Mouse (Mus musculus) neural tube, embryonic 15.5 days (tissue): ENCODE results near the gene Tmem178. TPM values are rescaled to one million over a fixed set of nuclear protein-coding genes. Genes with fewer than 3 reads are reported as not detected.
A peak's percentile ranks its signal among the peaks of the same experiment; 100 is the strongest.
"Not testable (repeated sequence)": the region's sequence is repeated elsewhere in the genome, so short reads cannot be mapped to it uniquely, and the experiment has no call there.

Source experiments
- ATAC-seq: fragments of 200-750 bp; cut with Nextera tagmentation; 2 replicates; pipeline ENCODE4 v1.8.0; 2017; ENCODE audit warnings: mild to moderate bottlenecking, moderate TSS enrichment, moderate library complexity; ENCODE audit not compliant: low FRiP score
- H3K27ac ChIP-seq: fragments of 300-500 bp; sonication (generic); replicated peaks from 2 replicates; pipeline ENCODE4 v1.5.1; 2015; ENCODE audit warnings: mild to moderate bottlenecking, inconsistent platforms
- H3K27me3 ChIP-seq: fragments of 300-500 bp; sonication (generic); replicated peaks from 2 replicates; pipeline ENCODE4 v1.6.1; 2015; ENCODE audit warnings: inconsistent platforms
- H3K36me3 ChIP-seq: fragments of 300-500 bp; sonication (generic); 2 replicates; pipeline ENCODE4 v1.6.1; 2015; ENCODE audit warnings: inconsistent platforms
- H3K4me1 ChIP-seq: fragments of 300-500 bp; sonication (generic); 2 replicates; pipeline ENCODE4 v1.6.1; 2015; ENCODE audit warnings: inconsistent platforms
- H3K4me2 ChIP-seq: fragments of 300-500 bp; sonication (generic); 2 replicates; pipeline ENCODE4 v1.6.1; 2015; ENCODE audit warnings: inconsistent platforms, mild to moderate bottlenecking, moderate library complexity
- H3K4me3 ChIP-seq: fragments of 300-500 bp; sonication (generic); replicated peaks from 2 replicates; pipeline ENCODE4 v1.5.1; 2015; ENCODE audit warnings: mild to moderate bottlenecking, inconsistent platforms
- H3K9ac ChIP-seq: fragments of 300-500 bp; sonication (generic); replicated peaks from 2 replicates; pipeline ENCODE4 v1.6.1; 2015; ENCODE audit warnings: mild to moderate bottlenecking, inconsistent platforms
- H3K9me3 ChIP-seq: fragments of 300-500 bp; sonication (generic); replicated peaks from 2 replicates; pipeline ENCODE4 v1.6.1; 2016; ENCODE audit warnings: inconsistent platforms
- WGBS: fragments of 180-500 bp; shearing (Covaris S2); methylation state at CpG from one replicate; pipeline ENCODE4 v1.1.7; 2015; ENCODE audit warnings: mixed read lengths; 5-methylcytosine and 5-hydroxymethylcytosine counted together
- polyA plus RNA-seq: library from polyadenylated mRNA; unstranded; fragments of >200 nt; fragmentation: Nextera tagmentation; extraction: Ambion mirVana; gene quantifications from 2 replicates; pipeline ENCODE4 v1.2.1, GENCODE M21; 2015

Tmem178 gene
- polyA plus RNA-seq, 1 experiment from 2014 or later, result 37.0 TPM

DNA sequence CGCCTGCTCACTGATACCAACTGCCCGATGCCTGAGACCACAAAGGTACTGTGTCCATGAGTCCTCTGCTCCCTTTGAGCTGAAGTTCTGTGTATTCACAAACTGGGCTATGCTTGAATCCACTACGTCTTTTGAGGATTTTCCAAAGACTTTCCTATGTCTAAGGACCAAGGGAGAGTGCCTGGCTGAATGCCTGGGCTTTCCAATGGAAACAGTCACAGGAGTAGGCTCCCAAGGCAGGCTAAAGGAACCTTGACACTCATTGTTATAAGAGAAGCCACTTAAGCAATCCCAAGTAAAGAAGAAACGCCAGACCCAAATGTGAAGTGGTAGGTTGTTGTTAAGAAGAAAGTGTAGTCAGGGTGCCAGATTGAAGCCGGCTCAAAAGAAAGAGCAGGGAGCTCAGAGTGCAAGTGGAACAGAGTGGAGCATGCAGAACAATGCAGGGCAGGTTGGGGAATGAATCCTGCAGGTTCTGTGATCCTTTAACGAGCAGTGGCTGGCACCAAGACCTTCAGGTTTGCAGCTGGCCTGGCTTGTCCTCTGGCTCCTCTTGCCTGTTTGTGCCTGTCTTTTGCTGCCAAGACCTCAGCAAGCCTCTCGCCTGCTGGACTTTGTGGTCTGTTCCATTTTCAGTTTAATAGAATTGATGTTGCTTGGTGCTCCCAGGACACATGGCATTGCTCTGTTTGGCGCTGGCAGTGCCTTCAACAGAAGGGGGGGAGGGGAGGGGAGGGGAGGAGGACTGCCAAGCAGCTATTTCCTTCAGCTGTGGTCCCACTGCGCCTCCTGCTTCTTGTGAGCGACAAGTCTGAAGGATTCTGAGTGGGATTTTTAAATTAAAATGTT, 22.9 kb upstream of the Tmem178 start:
- H3K4me1 ChIP-seq, result peaks cover 18% of the 10 kb centered on the region
- peak overlapping the region; percentile 56 for H3K27ac ChIP-seq
- no peak overlapping the region for H3K4me2 ChIP-seq
- no peak overlapping the region for H3K9ac ChIP-seq
- WGBS, result 64% methylated on average over 10 of the region's 10 CpGs
- no peak overlapping the region for H3K4me3 ChIP-seq
- peak; percentile 63 for ATAC-seq
- no peaks in the 10 kb centered on the region for H3K27me3 ChIP-seq
- no peaks in the 10 kb centered on the region for H3K9me3 ChIP-seq
- no peaks in the 10 kb centered on the region for H3K36me3 ChIP-seq

DNA sequence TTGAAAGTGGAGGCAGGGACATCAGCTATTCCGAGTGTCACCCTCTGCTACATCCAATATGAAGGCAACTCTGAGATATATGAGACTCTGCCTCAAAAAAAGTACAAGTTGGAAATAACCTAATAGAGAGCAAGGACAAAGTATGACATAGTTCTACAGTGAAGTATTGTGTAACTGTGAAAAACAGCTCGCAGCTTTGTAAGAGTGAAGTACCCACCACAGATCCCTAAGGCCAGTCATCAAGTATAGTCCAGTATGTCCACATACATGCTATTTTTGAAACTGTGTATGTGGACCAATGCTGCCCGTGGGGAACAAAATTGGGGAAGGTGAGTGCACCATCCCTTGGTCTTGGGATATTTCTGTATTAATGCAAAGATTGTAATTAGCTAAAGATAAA, 18.9 kb upstream of the Tmem178 start:
- Histone ChIP-seq H3K27me3 (no peaks in the 10 kb centered on the region), H3K36me3 (no peaks in the 10 kb centered on the region), H3K4me3 (no peak overlapping the region), H3K9ac (no peak overlapping the region), H3K9me3 (no peaks in the 10 kb centered on the region), H3K4me1 (peaks cover 18% of the 10 kb centered on the region), H3K4me2 (no peak overlapping the region), H3K27ac (no peak overlapping the region)
- WGBS, result 92% methylated on average over 3 of the region's 3 CpGs
- ATAC-seq, result no peak

DNA sequence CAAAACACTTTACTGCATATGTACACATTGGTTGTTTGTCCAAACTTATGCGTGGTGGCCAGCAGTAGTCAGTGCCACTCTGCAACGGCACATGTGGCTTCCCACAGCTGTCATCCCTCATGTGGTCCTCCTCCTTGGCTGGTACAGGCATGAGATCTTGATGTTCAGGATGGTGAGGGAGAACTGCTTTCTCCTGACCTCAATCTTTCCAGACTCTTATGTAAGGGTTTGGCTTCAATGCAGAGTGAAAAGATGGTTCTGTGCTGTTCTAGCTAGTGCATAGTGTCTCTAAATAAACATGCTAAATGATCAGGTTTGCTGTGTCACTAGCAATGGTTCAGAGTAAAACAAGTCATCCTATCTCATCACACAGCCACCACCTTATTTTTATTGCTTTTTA, 17.3 kb upstream of the Tmem178 start:
- no peaks in the 10 kb centered on the region for H3K36me3 ChIP-seq
- H3K27me3 ChIP-seq, result no peaks in the 10 kb centered on the region
- no peak overlapping the region for H3K4me2 ChIP-seq
- H3K9me3 ChIP-seq, result no peaks in the 10 kb centered on the region
- no peak overlapping the region for H3K27ac ChIP-seq
- 96% methylated on average over 2 of the region's 2 CpGs for WGBS
- peaks cover 12% of the 10 kb centered on the region for H3K4me1 ChIP-seq
- ATAC-seq, result no peak
- H3K9ac ChIP-seq, result no peak overlapping the region
- H3K4me3 ChIP-seq, result no peak overlapping the region

DNA sequence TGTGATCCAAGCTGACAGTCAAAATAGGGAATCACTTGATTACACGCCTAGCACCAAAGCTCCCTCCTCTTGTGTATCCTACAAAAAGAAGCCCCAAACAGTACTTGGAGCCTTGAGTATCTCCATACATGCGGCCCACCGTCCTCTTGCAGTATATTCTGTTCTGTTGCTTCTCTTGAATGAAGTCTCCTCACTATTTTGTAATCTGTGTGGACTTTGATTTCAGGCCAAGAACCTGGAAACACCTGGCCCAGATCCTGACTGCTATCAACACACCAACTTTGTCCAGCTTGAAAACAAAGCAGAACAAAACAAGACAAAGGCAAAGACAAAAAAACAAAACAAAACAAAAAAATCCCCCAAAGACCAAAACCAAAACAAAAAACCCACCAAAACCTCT, 11.7 kb upstream of the Tmem178 start:
- WGBS, result 97% methylated on average over 3 of the region's 3 CpGs
- Histone ChIP-seq H3K4me1 (no peaks in the 10 kb centered on the region), H3K4me2 (no peak overlapping the region), H3K27me3 (no peaks in the 10 kb centered on the region), H3K27ac (no peak overlapping the region), H3K36me3 (no peaks in the 10 kb centered on the region), H3K9ac (no peak overlapping the region), H3K4me3 (no peak overlapping the region), H3K9me3 (no peaks in the 10 kb centered on the region)
- ATAC-seq, result no peak

DNA sequence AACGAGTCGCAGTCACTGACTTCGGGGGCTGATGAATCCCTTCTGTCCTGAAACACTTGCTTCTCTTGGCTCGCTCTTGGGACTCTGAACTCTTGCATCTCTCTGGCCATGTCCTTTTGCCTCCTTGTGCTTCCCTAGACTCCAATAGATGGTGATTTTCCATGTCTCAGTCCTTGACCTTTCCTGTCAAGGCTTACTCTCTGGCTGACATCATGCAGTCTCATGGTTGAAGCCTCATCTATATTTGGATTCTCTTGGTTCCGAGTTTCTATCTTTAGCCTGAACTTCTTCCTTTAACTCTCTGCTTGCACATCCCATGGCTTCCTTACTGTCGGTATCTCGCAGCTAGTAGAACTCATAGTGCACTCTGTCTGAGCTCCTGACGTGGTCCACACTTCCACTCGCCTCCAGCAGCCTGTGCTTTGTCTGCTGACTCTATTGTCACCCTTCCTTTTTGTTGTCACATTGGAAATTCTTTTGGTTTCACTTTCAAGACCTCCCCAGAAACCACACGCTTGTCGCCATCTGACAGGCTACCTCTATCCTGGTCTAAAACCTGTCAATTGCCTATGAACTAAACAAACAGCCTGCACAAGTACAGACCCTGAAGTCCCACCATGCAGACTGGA, 10.9 kb upstream of the Tmem178 start:
- Histone ChIP-seq H3K4me1 (no peaks in the 10 kb centered on the region), H3K4me2 (no peak overlapping the region), H3K4me3 (no peak overlapping the region), H3K9me3 (no peaks in the 10 kb centered on the region), H3K36me3 (no peaks in the 10 kb centered on the region), H3K27ac (no peak overlapping the region), H3K27me3 (no peaks in the 10 kb centered on the region), H3K9ac (no peak overlapping the region)
- no peak for ATAC-seq
- 83% methylated on average over 11 of the region's 11 CpGs for WGBS

DNA sequence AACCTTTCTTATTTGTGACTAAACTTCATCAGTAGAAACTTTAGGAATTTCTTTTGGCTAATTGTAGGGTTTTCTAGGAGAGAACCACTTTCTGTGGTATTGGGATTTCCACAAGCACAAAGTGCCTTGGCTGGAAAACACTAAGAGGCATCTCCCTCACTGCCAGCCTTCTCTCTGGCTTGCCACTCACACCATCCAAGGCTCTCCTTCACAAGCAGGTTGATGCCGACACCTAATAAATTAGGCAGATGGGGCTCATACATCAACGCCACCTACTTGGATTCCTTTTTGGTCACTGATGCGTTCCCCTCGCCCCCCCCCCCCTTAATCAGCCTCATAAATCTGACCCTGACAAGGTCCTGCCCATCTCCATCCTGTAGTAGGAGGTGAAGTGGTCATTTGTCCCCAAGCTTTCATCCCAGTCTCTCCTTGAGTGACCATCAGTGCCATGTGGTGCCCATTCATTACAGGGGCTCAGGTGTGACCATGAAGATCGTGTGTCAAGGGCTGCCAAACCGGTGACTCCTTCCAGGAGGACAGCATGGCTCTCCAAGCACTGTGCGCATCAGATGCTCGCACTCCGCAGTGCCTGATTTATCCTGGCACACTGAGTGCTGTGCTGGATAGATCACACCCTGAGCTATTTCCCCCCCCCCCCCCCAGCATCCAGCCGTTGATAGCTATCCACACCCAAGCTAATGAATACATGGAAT, 8.5 kb upstream of the Tmem178 start:
- Histone ChIP-seq H3K4me1 (no peaks in the 10 kb centered on the region), H3K4me3 (no peak overlapping the region), H3K27me3 (no peaks in the 10 kb centered on the region), H3K27ac (no peak overlapping the region), H3K9me3 (no peaks in the 10 kb centered on the region), H3K4me2 (no peak overlapping the region), H3K9ac (no peak overlapping the region), H3K36me3 (no peaks in the 10 kb centered on the region)
- WGBS, result 49% methylated on average over 10 of the region's 10 CpGs
- no peak for ATAC-seq

DNA sequence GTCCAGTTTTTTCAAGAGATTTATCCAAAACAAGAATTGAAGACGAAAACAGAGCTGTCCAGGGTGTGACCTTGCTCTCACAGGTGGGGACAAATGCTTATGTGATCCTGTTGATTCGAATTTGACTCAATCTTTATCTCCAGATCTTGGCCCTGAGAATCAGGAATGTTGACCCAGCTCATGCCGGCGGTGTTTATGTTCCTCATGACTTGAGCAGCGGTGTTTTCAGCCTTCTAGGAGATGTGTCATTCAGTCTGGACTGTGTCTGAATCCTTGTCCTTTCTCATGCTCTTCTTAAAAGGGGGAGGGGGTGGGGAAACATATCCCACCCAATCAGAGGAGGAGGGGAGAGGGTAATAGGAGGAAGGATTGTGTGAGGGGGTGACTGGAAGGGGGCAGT, 7.9 kb upstream of the Tmem178 start:
- no peak overlapping the region for H3K9ac ChIP-seq
- H3K36me3 ChIP-seq, result no peaks in the 10 kb centered on the region
- no peak overlapping the region for H3K4me2 ChIP-seq
- no peaks in the 10 kb centered on the region for H3K27me3 ChIP-seq
- H3K4me1 ChIP-seq, result no peaks in the 10 kb centered on the region
- no peak overlapping the region for H3K27ac ChIP-seq
- H3K9me3 ChIP-seq, result no peaks in the 10 kb centered on the region
- no peak overlapping the region for H3K4me3 ChIP-seq
- no peak for ATAC-seq
- 88% methylated on average over 5 of the region's 5 CpGs for whole genome bisulfite sequencing

DNA sequence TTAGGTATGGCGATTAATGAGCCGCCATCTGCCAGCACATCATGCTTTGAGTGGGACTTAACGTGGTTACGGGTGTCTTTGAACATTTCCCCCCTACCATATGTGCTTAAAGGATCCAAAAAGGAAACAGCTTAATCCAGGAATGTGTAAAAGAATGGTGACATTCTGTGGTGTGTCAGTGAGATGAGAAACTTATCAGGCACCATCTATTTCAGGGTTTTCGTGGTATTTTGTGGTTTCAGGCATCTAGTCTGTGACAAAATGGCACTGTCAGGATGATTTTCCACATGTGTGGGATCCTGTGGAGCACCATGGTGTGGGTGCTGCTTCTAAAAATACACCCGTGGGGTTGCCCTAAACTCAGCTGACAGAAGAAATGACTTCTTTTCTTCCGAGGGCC, 4.6 kb upstream of the Tmem178 start:
- Histone ChIP-seq H3K27me3 (no peaks in the 10 kb centered on the region), H3K27ac (no peak overlapping the region), H3K4me1 (peaks cover 13% of the 10 kb centered on the region), H3K36me3 (no peaks in the 10 kb centered on the region), H3K9ac (no peak overlapping the region), H3K4me3 (no peak overlapping the region), H3K9me3 (no peaks in the 10 kb centered on the region), H3K4me2 (no peak overlapping the region)
- WGBS, result 87% methylated on average over 7 of the region's 7 CpGs
- ATAC-seq, result no peak

DNA sequence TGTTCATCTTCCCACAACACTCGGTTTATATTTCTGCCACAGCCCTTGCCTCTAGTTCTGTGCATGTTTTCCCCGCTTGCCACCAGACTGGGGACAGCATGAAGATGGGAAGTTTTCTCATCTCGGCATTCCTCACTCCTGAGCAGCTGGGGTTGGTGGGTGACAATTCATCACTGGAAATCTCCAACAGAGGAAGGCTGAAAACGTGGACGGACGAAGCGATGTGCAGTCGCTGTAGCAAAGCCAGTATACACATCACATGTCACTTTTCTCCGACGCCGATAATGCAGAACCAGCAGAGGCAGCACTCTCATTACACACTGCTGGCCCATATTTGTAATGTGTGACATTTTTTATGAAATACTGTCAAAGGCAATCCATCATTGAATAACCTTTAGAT, 2.6 kb upstream of the Tmem178 start:
- no peak overlapping the region for H3K4me2 ChIP-seq
- no peak overlapping the region for H3K4me3 ChIP-seq
- H3K27ac ChIP-seq, result no peak overlapping the region
- H3K36me3 ChIP-seq, result no peaks in the 10 kb centered on the region
- H3K27me3 ChIP-seq, result no peaks in the 10 kb centered on the region
- no peaks in the 10 kb centered on the region for H3K9me3 ChIP-seq
- ATAC-seq, result no peak
- WGBS, result 48% methylated on average over 11 of the region's 11 CpGs
- H3K9ac ChIP-seq, result no peak overlapping the region
- peaks cover 20% of the 10 kb centered on the region for H3K4me1 ChIP-seq

DNA sequence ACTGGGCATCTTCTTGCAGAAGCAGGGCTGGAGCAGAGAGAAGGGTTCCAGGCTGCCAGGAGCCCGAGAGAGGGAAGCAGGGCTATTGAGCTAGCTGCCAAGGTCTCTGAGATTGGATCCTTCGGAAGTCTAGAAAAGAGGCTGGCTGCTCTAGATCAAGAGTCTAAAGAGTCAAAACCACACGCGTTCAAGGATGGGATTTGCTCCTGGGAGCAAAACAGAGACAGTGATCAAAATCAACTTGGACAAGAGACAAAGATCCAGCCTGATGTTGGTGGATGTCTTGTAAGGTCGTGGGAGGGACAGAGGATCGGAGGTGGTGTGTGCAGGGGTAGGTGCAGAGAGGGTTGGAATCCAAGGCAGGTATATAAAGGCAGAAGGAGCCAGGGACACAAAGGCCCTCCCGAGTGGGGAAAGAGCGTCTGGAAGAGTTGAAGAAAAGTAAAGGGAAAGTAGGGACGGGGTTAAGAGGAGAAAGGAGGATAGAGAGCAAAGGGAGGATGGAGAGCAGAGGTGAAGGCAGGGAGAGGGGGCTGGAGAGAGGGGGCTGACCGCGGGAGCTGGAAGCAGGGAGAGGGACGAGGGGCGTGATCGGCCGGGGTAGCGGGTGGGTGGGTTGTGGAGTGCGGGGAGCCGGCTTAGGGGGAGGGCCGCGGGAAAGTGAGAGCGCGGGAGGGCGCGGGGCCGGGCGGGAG, 450 bp upstream of the Tmem178 start:
- ATAC-seq, result peak; percentile 16
- Histone ChIP-seq H3K27me3 (no peaks in the 10 kb centered on the region), H3K4me1 (peaks cover 20% of the 10 kb centered on the region), H3K4me3 (peak overlapping the region; percentile 92), H3K36me3 (no peaks in the 10 kb centered on the region), H3K9me3 (no peaks in the 10 kb centered on the region), H3K27ac (peak overlapping the region; percentile 85), H3K9ac (peak overlapping the region; percentile 87), H3K4me2 (peak overlapping the region; percentile 92)
- WGBS, result 7% methylated on average over 18 of the region's 26 CpGs

DNA sequence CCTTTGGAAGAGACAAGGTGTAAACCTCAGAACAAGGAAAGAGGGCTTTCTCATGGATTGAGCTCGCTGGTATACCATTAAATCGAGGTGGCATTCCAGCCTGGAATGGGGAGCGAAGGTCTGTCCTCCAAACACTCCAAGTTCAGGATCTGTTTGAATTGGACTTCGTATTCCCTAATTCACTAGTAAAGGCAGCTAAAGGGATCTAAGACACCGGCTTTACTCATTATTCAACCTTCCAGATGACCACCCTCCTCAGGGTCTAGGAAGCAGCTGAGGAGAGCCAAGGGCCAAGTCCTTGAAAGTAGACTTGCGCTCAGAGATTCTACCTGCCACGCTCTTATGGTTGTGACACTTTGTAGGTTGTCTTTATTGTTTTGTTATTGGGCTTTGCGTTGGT, 1.1 kb downstream of the Tmem178 start:
- not testable (repeated sequence) for H3K36me3 ChIP-seq, ATAC-seq, H3K27ac ChIP-seq, H3K9me3 ChIP-seq, H3K27me3 ChIP-seq
- Histone ChIP-seq H3K4me1 (peaks cover 25% of the 10 kb centered on the region), H3K9ac (peak overlapping the region; percentile 29), H3K4me3 (peak overlapping the region; percentile 39), H3K4me2 (peak overlapping the region; percentile 57)
- WGBS, result 32% methylated on average over 8 of the region's 8 CpGs
